Mouse (Mus musculus) adrenal gland, postnatal 4 days (tissue): Measurements from ENCODE around the gene Tbpl2. TPM values are rescaled to one million over a fixed set of nuclear protein-coding genes. Genes with fewer than 3 reads are reported as not detected.
A peak's percentile ranks its signal among the peaks of the same experiment; 100 is the strongest.

Experiments used
- DNase-seq, 2 experiments: peaks; one replicate each; pipeline ENCODE4 v3.0.0; 2021 to 2022; ENCODE audit warnings: low spot score in 2 of 2, mixed read lengths in 2 of 2
- long read RNA-seq, 2 experiments: library from polyadenylated mRNA; stranded (forward); transcript quantifications; one replicate each; pipeline ENCODE4 v2.0.0; 2021
- total RNA-seq, 2 experiments: library from RNA; stranded (reverse); gene quantifications; 2 replicates each; pipeline ENCODE4 v1.2.3; 2021

Gene Tbpl2
- total RNA-seq, result not detected
- long read RNA-seq, experiment 1, result 0 reads
- long read RNA-seq, experiment 2, result 0 reads

GRCm38 (mm10) chr2:24096495-24096894 lies at the start of gene Tbpl2:
TSS of gene Tbpl2 (minus strand) at chr2:24096595.
- no peak for DNase-seq

- DNase-seq, result no peak
Observed at GRCm38 (mm10) chr2:24134373-24134772, 38.0 kb upstream of the Tbpl2 start.

- DNase-seq, result no peak
Observed at GRCm38 (mm10) chr2:24109085-24109484, 12.7 kb upstream of the Tbpl2 start.

GRCm38 (mm10) chr2:24103619-24104289 lies 7.4 kb upstream of the Tbpl2 start:
- DNase-seq, result no peak

- no peak for DNase-seq
Observed at GRCm38 (mm10) chr2:24090921-24091320, 5.5 kb downstream of the Tbpl2 start.

GRCm38 (mm10) chr2:24050459-24050858 lies 45.9 kb downstream of the Tbpl2 start:
- DNase-seq, result no peak

GRCm38 (mm10) chr2:24049344-24049990 lies 46.9 kb downstream of the Tbpl2 start, which contains the start of gene Hnmt:
TSS of gene Hnmt (minus strand) at chr2:24049394.
- DNase-seq, result no peak

GRCm38 (mm10) chr2:24048480-24049097 lies 47.8 kb downstream of the Tbpl2 start:
- DNase-seq, result peak; percentile 12 to 15

GRCm38 (mm10) chr2:24047551-24048479 lies 48.6 kb downstream of the Tbpl2 start:
- no peak for DNase-seq

GRCm38 (mm10) chr2:24042901-24043300 lies 53.5 kb downstream of the Tbpl2 start:
- no peak for DNase-seq

GRCm38 (mm10) chr2:24040531-24040930 lies 55.9 kb downstream of the Tbpl2 start:
- DNase-seq, result no peak

Other genes starting within 250 kb of the Tbpl2 start
- gene Hnmt, start 47.2 kb downstream of the Tbpl2 start, total RNA-seq, result 10 to 100 TPM; 12.3 to 12.4 TPM
- gene Il1f8, start 56.6 kb upstream of the Tbpl2 start, total RNA-seq, result not detected
- not detected for gene Il1f9, start 89.9 kb upstream of the Tbpl2 start, total RNA-seq
- not detected for gene Il1f6, start 118.8 kb upstream of the Tbpl2 start, total RNA-seq
- not detected for gene Il1f5, start 180.4 kb upstream of the Tbpl2 start, total RNA-seq
- not detected for gene Il1f10, start 194.6 kb upstream of the Tbpl2 start, total RNA-seq
- gene Il1rn, start 240.3 kb upstream of the Tbpl2 start, total RNA-seq, result under 1 TPM; 0.28 to 0.99 TPM